Mouse (Mus musculus): Measurements from ENCODE around the gene Slc26a1. TPM values are rescaled to one million over a fixed set of nuclear protein-coding genes. Genes with fewer than 3 reads are reported as not detected.
A peak's percentile ranks its signal among the peaks of the same experiment; 100 is the strongest.
"Not testable (repeated sequence)": the region's sequence is repeated elsewhere in the genome, so short reads cannot be mapped to it uniquely, and the experiment has no call there.

The Slc26a1 gene
- polyA plus RNA-seq, 1 experiment from 2014 or later, result 3.0 TPM

GRCm38 (mm10) chr5:108646343-108646660 is 29.1 kb downstream of the Slc26a1 start:
- no peaks in the 10 kb centered on the region for H3K4me1 ChIP-seq (ENCODE audit: control insufficient read depth, insufficient read depth, low read length)
- H3K4me2 ChIP-seq (ENCODE audit: low read depth, low read length), result no peak overlapping the region
- WGBS, result 88% methylated on average over 3 of the region's 3 CpGs
- H3K9ac ChIP-seq (ENCODE audit: low read length), result no peak overlapping the region
- no peak for ATAC-seq (ENCODE audit: insufficient read depth, low FRiP score)
- H3K36me3 ChIP-seq (ENCODE audit: control insufficient read depth, insufficient read depth, low read length), result no peaks in the 10 kb centered on the region; the same call in 1 of the 2 replicates
- H3K4me3 ChIP-seq (replicated peaks; ENCODE audit: low read length), result no peak overlapping the region
- H3K27me3 ChIP-seq (ENCODE audit: control insufficient read depth, insufficient read depth, low read length), result no peaks in the 10 kb centered on the region
- H3K9me3 ChIP-seq (replicated peaks; ENCODE audit: control insufficient read depth, low read length), result no peaks in the 10 kb centered on the region
- no peak overlapping the region for H3K27ac ChIP-seq (ENCODE audit: low read length)

- no peaks in the 10 kb centered on the region for H3K27me3 ChIP-seq (ENCODE audit: control insufficient read depth, insufficient read depth, low read length)
- ATAC-seq (ENCODE audit: insufficient read depth, low FRiP score), result no peak
- H3K27ac ChIP-seq (ENCODE audit: low read length), result no peak overlapping the region
- H3K4me1 ChIP-seq (ENCODE audit: control insufficient read depth, insufficient read depth, low read length), result no peaks in the 10 kb centered on the region
- WGBS, result 88% methylated on average over 9 of the region's 9 CpGs
- H3K9ac ChIP-seq (ENCODE audit: low read length), result no peak overlapping the region
- no peak overlapping the region for H3K4me2 ChIP-seq (ENCODE audit: low read depth, low read length)
- no peaks in the 10 kb centered on the region for H3K9me3 ChIP-seq (replicated peaks; ENCODE audit: control insufficient read depth, low read length)
- H3K4me3 ChIP-seq (replicated peaks; ENCODE audit: low read length), result no peak overlapping the region
- no peaks in the 10 kb centered on the region; the same call in 1 of the 2 replicates for H3K36me3 ChIP-seq (ENCODE audit: control insufficient read depth, insufficient read depth, low read length)
Observed at GRCm38 (mm10) chr5:108645651-108646342, 29.6 kb downstream of the Slc26a1 start.

DNA sequence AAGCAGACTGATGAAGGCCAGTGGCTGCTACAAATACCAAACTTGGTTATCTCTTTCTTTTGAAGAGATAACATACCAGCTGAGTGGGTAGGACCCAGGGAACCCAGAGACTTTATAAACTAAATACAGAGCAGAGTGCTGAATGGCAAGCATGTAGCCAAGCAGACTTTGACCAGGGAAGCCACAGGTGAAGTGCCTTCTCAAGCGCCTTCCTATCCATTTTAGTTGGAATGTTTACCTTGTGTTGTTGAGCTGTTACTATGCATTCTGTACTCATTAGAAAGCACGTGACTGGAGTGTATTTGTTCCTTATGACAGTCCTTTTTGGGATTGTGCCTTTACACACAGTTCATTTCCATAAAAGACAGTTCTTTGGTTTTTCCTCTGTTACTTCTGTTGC is 31.7 kb downstream of the Slc26a1 start:
- 66% methylated on average over 2 of the region's 2 CpGs for WGBS
- Histone ChIP-seq H3K36me3 (ENCODE audit: control insufficient read depth, insufficient read depth, low read length) (no peaks in the 10 kb centered on the region; the same call in 1 of the 2 replicates), H3K4me3 (replicated peaks; ENCODE audit: low read length) (no peak overlapping the region), H3K27ac (ENCODE audit: low read length) (no peak overlapping the region), H3K27me3 (ENCODE audit: control insufficient read depth, insufficient read depth, low read length) (no peaks in the 10 kb centered on the region), H3K9me3 (replicated peaks; ENCODE audit: control insufficient read depth, low read length) (no peaks in the 10 kb centered on the region), H3K9ac (ENCODE audit: low read length) (no peak overlapping the region), H3K4me1 (ENCODE audit: control insufficient read depth, insufficient read depth, low read length) (no peaks in the 10 kb centered on the region), H3K4me2 (ENCODE audit: low read depth, low read length) (no peak overlapping the region)
- no peak for ATAC-seq (ENCODE audit: insufficient read depth, low FRiP score)

GRCm38 (mm10) chr5:108636172-108636571 is 39.2 kb downstream of the Slc26a1 start:
- Histone ChIP-seq H3K9me3 (replicated peaks; ENCODE audit: control insufficient read depth, low read length) (no peaks in the 10 kb centered on the region), H3K4me2 (ENCODE audit: low read depth, low read length) (no peak overlapping the region), H3K27me3 (ENCODE audit: control insufficient read depth, insufficient read depth, low read length) (no peaks in the 10 kb centered on the region), H3K27ac (ENCODE audit: low read length) (no peak overlapping the region), H3K9ac (ENCODE audit: low read length) (no peak overlapping the region), H3K36me3 (ENCODE audit: control insufficient read depth, insufficient read depth, low read length) (no peaks in the 10 kb centered on the region), H3K4me3 (replicated peaks; ENCODE audit: low read length) (no peak overlapping the region), H3K4me1 (ENCODE audit: control insufficient read depth, insufficient read depth, low read length) (no peaks in the 10 kb centered on the region)
- 67% methylated on average over 4 of the region's 4 CpGs for WGBS
- no peak for ATAC-seq (ENCODE audit: insufficient read depth, low FRiP score)

GRCm38 (mm10) chr5:108634088-108634487 is 41.3 kb downstream of the Slc26a1 start:
- ATAC-seq (ENCODE audit: insufficient read depth, low FRiP score); H3K4me1 ChIP-seq (ENCODE audit: control insufficient read depth, insufficient read depth, low read length); H3K27me3 ChIP-seq (ENCODE audit: control insufficient read depth, insufficient read depth, low read length); H3K9ac ChIP-seq (ENCODE audit: low read length); H3K27ac ChIP-seq (ENCODE audit: low read length); H3K4me2 ChIP-seq (ENCODE audit: low read depth, low read length); H3K9me3 ChIP-seq (replicated peaks; ENCODE audit: control insufficient read depth, low read length); H3K4me3 ChIP-seq (replicated peaks; ENCODE audit: low read length); H3K36me3 ChIP-seq (ENCODE audit: control insufficient read depth, insufficient read depth, low read length): not testable (repeated sequence)
- 94% methylated on average over 2 of the region's 3 CpGs for WGBS

DNA sequence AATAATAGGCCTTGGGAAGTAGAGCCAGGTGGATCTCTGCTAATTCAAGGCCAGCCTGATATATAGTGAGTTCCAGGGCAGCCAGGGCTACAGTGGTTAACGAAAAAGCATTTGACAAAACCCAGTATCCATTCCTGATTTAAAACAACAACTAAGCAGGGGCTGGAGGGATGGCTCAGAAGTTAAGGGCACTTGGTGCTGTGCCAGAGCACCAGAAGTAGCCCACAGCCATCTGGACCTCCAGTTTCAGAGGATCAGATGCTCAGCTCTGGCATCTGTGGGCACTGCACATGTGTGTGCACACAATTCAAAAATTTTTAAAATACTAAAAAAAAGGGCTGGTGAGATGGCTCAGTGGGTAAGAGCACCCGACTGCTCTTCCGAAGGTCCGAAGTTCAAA is 41.7 kb downstream of the Slc26a1 start:
- 80% methylated on average over 4 of the region's 4 CpGs for WGBS

GRCm38 (mm10) chr5:108629634-108630483 is 45.5 kb downstream of the Slc26a1 start, which contains the start of the genes Gak and Tmem175:
Gene Gak (minus strand): TSS chr5:108629755.
Gene Tmem175 (plus strand): TSS chr5:108629770.
- ATAC-seq (ENCODE audit: insufficient read depth, low FRiP score), result peak; percentile 96

More for the DNA sequence above, 41.7 kb downstream of the Slc26a1 start:
- H3K9me3 ChIP-seq (replicated peaks; ENCODE audit: control insufficient read depth, low read length), result no peaks in the 10 kb centered on the region
- no peak overlapping the region for H3K4me3 ChIP-seq (replicated peaks; ENCODE audit: low read length)
- no peak overlapping the region for H3K9ac ChIP-seq (ENCODE audit: low read length)
- H3K4me2 ChIP-seq (ENCODE audit: low read depth, low read length), result no peak overlapping the region
- no peaks in the 10 kb centered on the region for H3K27me3 ChIP-seq (ENCODE audit: control insufficient read depth, insufficient read depth, low read length)
- H3K4me1 ChIP-seq (ENCODE audit: control insufficient read depth, insufficient read depth, low read length), result peaks cover 7% of the 10 kb centered on the region
- H3K27ac ChIP-seq (ENCODE audit: low read length), result no peak overlapping the region
- H3K36me3 ChIP-seq (ENCODE audit: control insufficient read depth, insufficient read depth, low read length), result no peaks in the 10 kb centered on the region
- no peak for ATAC-seq (ENCODE audit: insufficient read depth, low FRiP score)

GRCm38 (mm10) chr5:108628891-108629633 is 46.3 kb downstream of the Slc26a1 start:
- peak overlapping the region; percentile 92 for H3K4me3 ChIP-seq (replicated peaks; ENCODE audit: low read length)
- H3K9ac ChIP-seq (ENCODE audit: low read length), result peak overlapping the region; percentile 90
- H3K9me3 ChIP-seq (replicated peaks; ENCODE audit: control insufficient read depth, low read length), result no peaks in the 10 kb centered on the region
- H3K4me2 ChIP-seq (ENCODE audit: low read depth, low read length), result peak overlapping the region; percentile 88
- H3K4me1 ChIP-seq (ENCODE audit: control insufficient read depth, insufficient read depth, low read length), result peaks cover 14% of the 10 kb centered on the region
- peak; percentile 79 for ATAC-seq (ENCODE audit: insufficient read depth, low FRiP score)
- 2% methylated on average over 32 of the region's 32 CpGs for WGBS
- peak overlapping the region; percentile 85 for H3K27ac ChIP-seq (ENCODE audit: low read length)
- peaks cover 6% of the 10 kb centered on the region for H3K36me3 ChIP-seq (ENCODE audit: control insufficient read depth, insufficient read depth, low read length)
- H3K27me3 ChIP-seq (ENCODE audit: control insufficient read depth, insufficient read depth, low read length), result no peaks in the 10 kb centered on the region

More at GRCm38 (mm10) chr5:108629634-108630483, 45.5 kb downstream of the Slc26a1 start, which contains the start of the genes Gak and Tmem175:
- Histone ChIP-seq H3K4me1 (ENCODE audit: control insufficient read depth, insufficient read depth, low read length) (peaks cover 14% of the 10 kb centered on the region), H3K9me3 (replicated peaks; ENCODE audit: control insufficient read depth, low read length) (no peaks in the 10 kb centered on the region), H3K36me3 (ENCODE audit: control insufficient read depth, insufficient read depth, low read length) (no peaks in the 10 kb centered on the region), H3K27ac (ENCODE audit: low read length) (peak within 1 kb of the TSS; percentile 85), H3K4me2 (ENCODE audit: low read depth, low read length) (peak within 1 kb of the TSS; percentile 88), H3K9ac (ENCODE audit: low read length) (peak within 1 kb of the TSS; percentile 90), H3K27me3 (ENCODE audit: control insufficient read depth, insufficient read depth, low read length) (no peaks in the 10 kb centered on the region), H3K4me3 (replicated peaks; ENCODE audit: low read length) (peak within 1 kb of the TSS; percentile 92)
- under 1% methylated on average over 58 of the region's 58 CpGs for WGBS
